Mouse (Mus musculus): ENCODE results near the gene Akr1c6.
"Not testable (repeated sequence)": the region's sequence is repeated elsewhere in the genome, so short reads cannot be mapped to it uniquely, and the experiment has no call there.

Akr1c6 gene

DNA sequence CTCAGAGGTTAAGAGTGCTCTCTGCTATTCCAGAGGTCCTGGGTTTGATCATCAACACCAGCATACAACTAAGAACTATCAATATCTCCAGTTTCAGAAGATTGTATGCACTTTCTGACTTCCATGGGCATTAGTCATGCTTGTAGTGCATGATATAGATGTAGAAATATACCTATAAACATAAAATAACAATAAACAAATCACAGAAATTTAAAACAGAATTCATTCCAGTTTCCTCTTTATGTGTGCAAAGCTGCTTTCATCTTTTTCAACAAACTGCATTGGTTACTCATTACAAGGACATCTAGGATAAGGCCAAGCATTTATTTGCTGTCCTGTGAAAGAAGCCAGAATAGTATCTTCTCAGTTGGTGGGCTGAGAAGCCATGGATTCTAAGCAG lies at the start of gene Akr1c6:
Gene Akr1c6, plus strand, starts transcription at position 301 of the 400 bp plus-strand sequence.
- ATAC-seq (ENCODE audit: low TSS enrichment): no peak

DNA sequence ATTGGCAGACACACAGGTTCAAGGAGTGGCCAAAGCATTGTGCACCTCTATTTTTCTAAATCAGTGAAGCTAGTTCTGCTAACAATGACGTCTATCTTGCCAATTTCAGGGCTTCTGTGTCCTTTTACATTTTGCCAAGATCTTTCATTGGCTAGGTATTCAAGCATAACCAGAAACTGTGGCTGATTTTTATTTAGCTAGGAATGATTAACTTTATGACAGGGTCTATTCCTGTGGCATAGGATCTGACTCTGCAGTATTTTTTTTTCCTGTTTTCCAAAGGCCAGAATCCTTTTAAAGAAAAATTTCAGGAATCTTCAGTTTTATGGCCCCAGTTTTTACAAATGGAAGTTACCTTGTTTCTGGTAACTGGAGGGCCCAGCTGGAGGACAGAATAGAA lies 49.2 kb upstream of the Akr1c6 start:
- ATAC-seq (ENCODE audit: low TSS enrichment): no peak

DNA sequence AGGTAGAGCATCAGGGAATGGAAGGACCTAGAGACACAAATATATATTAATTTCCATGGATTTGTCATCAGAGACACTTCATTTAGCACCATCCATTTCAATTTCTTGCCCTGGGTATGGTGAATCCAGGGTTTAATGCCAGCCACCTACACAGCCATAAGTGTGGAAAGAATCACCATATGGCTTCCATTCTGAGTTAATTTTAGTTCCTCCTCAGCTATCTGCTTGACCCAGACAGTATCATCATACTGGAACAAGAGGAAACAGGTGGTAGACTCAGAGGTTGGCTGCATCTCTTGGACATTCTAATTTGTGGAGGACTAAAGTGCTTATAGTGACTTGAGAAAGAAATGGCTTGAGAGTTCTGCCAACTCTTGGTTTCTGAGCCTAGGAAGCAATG lies 48.6 kb upstream of the Akr1c6 start:
- ATAC-seq (ENCODE audit: low TSS enrichment): peak; percentile 92

DNA sequence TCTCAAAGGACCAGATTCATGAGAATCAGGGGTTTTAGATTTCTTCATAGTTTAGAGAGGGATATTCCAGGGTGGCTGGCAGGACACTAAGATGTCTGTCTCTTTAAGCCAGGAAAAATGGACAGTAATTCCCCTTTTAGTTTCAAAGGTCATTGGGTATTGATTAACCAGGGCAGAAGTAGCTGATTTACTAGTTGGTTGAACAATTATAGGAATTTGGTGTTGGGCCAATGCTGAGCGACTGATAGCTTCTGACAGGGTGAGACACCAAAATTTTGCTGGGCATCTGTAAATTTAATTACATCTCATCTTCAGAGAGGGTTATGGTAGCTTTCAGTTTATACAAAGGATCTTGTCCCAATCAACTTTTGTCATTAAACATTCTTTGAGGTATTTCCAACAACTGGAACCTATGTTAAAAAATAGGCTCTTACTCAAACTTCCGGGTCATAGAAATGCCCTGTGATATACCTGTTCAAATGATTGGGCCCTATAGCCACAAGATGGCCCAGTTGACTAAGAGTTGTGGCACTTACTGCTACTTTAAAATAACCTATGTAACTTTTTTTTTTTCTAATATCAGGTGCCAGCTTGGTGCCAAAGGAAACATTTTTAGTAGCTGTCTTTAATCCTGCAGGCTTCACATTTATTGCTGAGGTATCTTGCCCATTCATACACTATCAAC lies 45.2 kb upstream of the Akr1c6 start:
- no peak for ATAC-seq (ENCODE audit: low TSS enrichment)

DNA sequence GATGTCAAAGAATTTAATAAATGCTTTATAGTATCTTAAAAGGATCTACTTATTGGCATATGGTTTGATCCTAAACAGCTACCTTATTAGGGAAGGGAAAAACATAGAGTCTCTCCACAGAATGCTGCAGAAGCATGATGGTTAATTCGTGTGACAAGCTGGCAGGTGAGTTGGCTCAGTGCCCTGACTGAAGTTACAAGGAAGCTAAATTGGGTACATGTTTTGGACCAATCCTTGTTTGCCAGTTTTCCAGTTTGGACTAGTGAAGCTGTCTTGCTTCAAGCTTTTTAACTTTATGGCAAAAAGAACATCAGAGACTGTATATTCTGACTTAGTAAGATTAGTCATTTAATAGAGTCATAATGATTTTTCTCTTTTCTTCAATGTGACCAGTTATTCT lies 33.7 kb upstream of the Akr1c6 start:
- not testable (repeated sequence) for ATAC-seq (ENCODE audit: low TSS enrichment)

DNA sequence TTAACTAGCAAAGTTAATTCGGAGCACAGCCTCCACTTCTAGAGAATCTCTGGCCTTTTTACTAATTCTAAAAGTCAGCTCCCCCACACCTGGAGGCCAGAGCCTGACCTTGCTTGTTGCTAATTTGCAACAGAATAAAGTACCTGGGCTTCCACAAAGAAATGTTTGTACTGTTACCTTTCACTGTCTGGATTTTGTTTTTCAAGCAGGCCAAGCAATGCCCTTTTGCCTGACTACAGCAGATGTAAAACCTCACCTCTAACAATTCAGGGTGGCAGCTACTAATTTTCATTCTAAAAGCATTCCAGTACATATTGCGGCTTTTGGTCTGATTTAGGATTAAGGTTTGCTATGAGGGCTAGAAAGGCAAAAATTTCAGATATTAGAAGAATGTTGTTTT lies 33.3 kb upstream of the Akr1c6 start:
- no peak for ATAC-seq (ENCODE audit: low TSS enrichment)

DNA sequence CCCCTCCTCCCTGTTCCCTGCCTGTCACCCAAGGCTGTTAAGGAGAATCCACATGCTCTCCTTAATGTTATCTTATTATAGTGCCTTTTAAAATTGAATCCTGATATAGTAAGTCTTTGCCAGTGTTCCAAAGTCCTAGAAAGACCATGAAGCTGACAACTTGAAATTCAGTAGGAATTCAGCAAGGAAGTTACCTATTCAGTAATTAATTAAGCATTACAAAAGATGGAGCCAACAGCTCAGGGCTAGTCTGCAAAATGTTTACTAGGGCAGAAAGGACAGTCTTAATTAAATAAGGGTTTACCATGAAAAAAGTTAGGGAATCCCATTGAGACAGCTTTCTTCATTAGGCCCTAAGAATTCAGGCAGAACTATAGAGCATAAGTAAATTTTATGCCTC lies 31.9 kb upstream of the Akr1c6 start:
- no peak for ATAC-seq (ENCODE audit: low TSS enrichment)

DNA sequence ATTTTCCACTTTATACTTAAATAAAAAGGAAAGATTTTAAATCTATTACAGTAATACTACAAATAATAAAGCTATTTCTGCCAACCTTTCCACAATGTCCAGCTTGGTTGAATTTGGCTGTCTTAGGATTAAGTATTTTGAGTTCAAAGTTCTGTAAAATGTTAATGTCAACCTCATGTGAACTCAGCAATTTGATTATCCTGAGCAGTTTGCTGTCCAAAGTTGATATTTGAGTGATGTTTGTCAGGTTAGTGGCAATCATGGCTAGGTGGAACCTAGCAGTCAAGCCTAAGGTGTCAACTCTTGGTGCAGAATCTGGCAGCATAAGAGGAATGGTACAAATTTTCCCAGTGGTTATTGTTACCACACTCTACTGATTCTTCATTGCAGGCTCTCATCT lies 29.4 kb upstream of the Akr1c6 start:
- no peak for ATAC-seq (ENCODE audit: low TSS enrichment)

DNA sequence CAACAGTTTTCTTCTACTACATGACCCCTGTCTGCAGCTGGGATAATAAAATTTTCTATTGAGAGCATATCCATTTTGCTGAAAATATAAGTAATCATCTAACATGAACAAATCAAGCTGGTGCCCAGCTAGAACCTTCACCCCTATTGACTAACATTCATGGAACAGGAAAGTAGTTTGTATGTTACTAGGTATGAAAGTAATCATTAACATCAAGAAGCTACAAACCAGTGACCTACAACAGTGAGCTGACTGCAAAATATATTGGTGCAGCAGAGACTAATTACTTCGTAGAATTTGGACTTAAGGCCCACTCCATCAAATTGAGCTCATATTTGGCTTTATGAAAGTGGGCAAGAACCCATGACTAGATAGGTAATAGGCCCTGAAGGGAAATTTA lies 27.3 kb upstream of the Akr1c6 start:
- no peak for ATAC-seq (ENCODE audit: low TSS enrichment)

DNA sequence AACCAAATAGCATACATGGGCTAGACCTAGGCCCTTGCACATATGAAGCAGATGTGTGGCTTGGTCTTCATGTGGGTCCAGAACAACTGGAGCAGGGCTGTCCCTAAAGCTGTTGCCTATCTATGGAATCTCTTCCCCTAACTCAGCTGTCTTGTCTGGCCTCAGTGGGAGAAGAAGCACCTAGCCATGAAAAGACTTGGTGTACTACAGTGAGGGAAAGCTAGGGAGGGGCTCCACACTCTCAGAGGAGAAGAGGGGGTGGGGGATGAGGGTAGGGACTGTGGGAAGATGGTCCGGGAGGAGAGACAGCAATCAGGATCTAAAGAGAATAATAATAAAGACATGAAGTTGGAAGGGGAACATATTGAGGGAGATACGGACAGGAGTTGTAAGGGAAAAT lies 5.5 kb upstream of the Akr1c6 start:
- no peak for ATAC-seq (ENCODE audit: low TSS enrichment)

DNA sequence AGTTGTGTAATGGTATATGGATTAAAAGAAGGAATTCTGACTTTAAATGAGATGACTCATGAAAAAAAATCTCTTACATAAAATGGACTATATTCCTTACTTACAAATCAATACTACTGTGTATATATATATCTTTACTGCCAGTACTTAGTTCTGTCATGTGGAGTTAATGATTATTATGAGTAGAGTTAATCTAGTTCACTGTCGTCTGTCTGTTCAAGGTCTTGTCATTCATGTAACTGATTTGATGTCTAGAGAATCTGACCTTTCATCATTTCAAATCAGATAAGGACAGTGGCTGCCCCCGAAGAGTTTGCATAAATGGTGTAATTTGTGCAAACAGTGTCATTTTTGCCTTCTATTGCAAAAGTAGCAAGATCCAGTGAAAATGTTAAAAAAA lies 5.1 kb upstream of the Akr1c6 start:
- ATAC-seq (ENCODE audit: low TSS enrichment): no peak

DNA sequence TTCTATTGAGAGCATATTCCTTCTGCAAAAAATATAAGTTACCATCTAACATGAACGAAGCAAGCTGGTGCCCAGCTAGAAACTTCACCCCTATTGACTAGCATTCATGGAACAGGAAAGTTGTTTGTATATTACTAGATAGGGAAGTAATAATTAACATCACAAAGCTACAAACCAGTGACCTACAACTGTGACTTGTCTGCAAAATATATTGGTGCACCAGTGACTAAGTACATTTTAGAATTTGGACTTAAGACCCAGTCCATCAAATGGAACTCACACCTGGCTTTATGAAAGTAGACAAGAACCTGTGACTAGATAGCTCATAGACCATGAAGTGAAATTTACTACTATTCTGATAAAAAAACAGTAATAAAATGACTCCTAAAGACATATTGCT lies 3.0 kb upstream of the Akr1c6 start:
- ATAC-seq (ENCODE audit: low TSS enrichment): no peak

DNA sequence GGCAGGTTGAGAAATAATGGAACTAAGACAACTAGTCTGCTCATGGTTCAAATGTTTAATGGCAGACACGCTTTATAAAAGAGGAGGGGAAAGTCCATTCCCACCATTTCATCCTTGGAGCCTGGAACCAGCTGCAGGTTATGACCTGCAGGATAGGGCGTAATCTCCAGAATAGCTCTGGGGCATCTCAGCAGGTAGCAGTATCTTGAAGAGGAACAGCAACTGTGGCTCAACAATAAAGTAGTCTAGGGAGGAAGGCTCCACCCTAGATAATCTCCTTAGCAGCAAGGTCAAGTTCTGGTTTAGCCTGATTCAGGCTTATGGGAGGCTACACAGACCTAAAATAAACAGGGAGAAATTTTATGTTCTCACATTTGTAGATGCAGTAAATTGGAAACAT lies 31.5 kb downstream of the Akr1c6 start:
- no peak for ATAC-seq (ENCODE audit: low TSS enrichment)

DNA sequence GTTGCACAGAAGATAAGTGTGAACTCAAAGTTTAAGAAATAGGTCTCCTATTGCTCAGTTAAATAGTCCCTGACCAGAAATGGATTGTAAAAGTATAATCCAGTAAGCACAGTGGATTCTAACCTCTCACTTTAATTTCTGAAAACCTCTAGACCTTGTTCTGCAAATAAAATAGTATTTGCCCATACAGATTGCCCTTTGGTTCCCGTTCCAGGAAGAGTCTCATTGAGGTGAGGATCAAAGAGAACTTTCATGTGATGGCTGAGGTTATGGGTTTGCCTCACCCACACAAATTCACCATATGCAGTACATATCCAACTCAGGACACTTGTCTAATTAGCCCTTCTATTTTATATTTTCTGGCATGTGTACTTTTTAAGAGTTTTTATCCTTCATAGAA lies 33.8 kb downstream of the Akr1c6 start:
- ATAC-seq (ENCODE audit: low TSS enrichment): no peak
